Mouse (Mus musculus) layer of hippocampus, adult 9-10 months (tissue): ENCODE results near the gene P3h1.

Source experiments
- DNase-seq: peaks from one replicate; pipeline ENCODE4 v3.0.0; 2022; ENCODE audit warnings: low spot score

Gene P3h1

GRCm38 (mm10) chr4:119238661-119239060, 5.9 kb downstream of the P3h1 start:
- DNase-seq, result no peak

- DNase-seq, result no peak
Observed at GRCm38 (mm10) chr4:119239181-119239682, 6.5 kb downstream of the P3h1 start.

GRCm38 (mm10) chr4:119241664-119242063, 8.9 kb downstream of the P3h1 start:
- no peak for DNase-seq

DNA sequence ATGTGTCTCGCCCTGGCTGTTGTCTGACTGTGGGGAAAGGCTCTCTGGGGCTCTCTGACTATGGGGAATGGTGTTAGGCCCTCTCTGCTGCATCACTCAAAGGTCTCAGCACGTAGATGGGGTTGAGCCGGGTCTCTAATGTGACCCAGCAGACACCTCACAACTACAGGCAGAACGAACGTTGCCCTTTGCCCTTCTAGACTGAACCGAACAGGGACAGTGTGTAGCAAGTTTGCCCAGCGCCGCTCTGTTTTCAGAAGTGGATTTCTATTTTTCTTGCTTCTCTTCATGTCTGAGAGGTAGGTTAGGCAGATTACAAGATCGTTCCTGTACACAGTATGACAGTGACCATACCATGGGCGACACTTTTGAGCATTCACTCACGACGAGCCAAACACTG, 9.9 kb downstream of the P3h1 start:
- no peak for DNase-seq

DNA sequence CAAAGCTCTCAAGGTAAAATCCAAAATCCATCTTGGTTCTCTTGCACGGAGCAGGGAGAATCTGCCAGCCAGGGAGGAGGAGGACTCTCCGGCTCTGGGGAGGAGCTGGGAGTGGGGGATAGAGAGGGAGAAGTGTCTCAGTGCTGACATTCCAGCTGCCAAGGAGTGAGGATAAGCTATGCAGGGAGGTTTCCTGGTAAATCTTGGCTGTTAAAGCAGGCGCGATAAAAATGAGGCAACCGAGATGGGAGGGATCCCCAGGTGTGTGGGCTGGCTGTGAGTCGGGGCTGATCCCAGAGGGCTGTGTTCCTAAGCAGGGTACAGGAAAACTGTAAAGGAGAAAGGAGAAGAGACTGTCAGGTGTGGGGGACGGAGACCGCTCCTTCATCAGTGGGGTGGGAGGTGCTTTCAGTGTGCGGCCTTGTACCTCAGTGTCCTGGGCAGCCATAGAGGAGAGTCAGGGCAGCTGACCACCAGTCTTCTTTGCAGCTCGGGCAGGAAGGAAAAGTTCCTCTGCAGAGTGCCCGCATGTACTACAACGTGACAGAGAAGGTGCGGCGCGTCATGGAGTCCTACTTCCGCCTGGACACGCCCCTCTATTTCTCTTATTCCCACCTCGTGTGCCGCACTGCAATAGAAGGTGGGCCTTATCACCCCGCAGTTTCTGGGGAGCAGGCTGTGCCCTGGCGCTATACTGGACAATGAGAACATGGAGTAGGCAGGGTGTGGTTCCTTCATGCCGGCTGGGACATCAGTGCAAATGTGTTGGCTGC, 11.9 kb downstream of the P3h1 start:
- DNase-seq, result no peak

DNA sequence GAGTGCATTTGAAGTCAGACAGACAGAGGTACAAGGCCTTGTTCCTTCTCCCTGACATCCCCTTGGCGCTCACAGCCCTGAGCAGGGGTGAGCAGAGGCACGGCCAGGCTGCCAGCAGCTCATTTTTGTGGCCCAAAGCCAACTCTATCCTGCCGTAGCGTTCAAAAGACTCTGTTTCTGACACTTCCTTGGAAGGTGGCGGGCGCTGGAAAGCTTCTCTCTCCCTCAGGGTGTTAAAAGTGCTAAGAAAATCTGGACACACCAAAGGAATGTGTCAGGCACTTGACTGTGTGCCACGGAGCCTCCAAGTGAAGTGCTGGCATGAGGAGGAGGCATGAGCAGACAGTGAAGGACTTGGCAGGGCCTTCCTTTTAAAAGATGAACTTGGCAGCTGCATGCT, 12.8 kb downstream of the P3h1 start:
- DNase-seq, result no peak

DNA sequence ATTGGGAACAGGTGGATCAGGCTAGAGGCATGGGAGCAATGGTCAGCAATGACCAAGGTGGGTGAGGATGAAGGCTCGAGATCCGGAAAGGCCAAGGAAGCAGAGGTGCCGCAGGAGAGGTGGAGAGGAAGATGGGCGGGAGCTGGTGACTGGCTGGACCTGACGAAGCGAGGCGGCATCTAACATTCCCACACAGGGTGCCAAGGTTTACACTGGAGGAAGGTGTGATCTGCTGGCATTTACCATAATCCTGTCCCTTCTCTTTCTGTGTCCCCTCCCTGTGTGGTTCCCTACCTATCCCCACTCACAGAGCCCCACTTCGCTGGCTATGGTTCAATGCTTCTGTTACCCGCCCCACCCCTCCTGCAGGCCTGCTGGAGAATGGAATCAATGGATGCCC, 13.2 kb downstream of the P3h1 start:
- no peak for DNase-seq

GRCm38 (mm10) chr4:119246688-119247225, 14.0 kb downstream of the P3h1 start:
- no peak for DNase-seq

DNA sequence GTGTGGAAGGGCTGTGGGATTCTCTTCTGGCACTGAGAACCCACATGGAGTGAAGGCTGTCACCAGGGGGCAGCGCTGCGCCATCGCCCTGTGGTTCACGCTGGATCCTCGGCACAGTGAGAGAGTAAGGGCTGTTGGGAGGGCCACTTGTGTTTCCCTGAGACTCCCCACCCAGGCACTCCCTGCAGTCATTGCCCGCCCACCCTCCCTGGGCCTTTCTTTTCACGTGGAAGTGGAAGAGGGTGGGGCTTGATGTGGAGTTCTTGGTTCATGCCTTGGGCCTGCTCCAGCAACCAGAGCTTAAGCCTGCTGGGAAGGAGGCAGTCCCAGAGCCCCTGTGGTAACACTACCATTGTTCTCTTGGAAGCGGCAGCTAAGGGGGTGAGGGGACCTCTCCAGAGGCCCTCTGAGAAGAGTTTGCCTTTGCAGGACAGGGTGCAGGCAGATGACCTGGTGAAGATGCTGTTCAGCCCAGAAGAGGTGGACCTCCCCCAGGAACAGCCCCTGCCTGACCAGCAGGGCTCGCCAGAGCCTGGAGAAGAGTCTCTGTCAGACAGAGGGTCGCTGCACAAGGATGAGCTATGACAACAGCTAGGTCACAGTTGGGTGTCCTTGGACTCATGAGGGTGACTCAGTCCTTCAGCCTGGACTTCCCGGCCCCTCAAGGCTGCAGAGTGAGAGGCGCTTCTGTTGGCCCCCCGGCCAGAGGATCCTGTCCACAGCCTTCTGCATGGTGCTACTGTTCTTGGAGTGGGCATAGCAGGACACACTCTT, 14.9 kb downstream of the P3h1 start:
- DNase-seq, result no peak

DNA sequence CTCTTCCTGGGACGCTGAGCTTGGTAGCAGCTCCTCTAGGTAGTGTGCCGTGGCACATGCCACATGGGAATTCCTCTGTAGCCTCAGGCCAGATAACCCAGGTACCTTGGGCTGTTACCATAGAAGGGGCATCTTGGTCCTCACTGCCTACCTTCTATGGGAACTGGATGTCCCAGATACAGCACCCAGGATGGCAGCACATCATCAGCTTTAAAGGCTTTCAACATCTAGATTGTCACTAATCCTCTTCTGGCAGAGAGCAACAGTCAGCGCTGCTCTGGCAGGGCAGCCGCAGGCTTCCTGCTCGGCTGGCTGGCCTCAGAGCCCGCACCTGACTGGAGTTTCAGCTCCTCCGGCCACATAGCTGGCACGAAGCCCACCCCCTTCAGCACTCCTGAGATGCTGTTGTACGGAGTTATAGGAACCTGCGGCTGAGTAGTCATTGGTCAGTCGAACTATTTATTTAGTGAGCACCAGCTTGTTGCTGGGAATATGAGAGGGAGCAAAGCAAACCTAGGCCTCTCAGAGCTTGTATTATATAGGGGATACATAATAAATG, 15.8 kb downstream of the P3h1 start:
- no peak for DNase-seq

- DNase-seq, result no peak
Observed at GRCm38 (mm10) chr4:119252025-119252808, 19.5 kb downstream of the P3h1 start.

GRCm38 (mm10) chr4:119254012-119254618, 21.4 kb downstream of the P3h1 start:
- no peak for DNase-seq

GRCm38 (mm10) chr4:119255351-119255750, 22.6 kb downstream of the P3h1 start, which contains the start of gene Cldn19:
Gene Cldn19 (plus strand): TSS chr4:119255414.
- DNase-seq, result no peak

- DNase-seq, result no peak
Observed at GRCm38 (mm10) chr4:119257083-119257482, 24.4 kb downstream of the P3h1 start.

GRCm38 (mm10) chr4:119259344-119260254, 26.9 kb downstream of the P3h1 start:
- no peak for DNase-seq

GRCm38 (mm10) chr4:119261087-119261713, 28.5 kb downstream of the P3h1 start:
- no peak for DNase-seq

- no peak for DNase-seq
Observed at GRCm38 (mm10) chr4:119262483-119262882, 29.8 kb downstream of the P3h1 start.

DNA sequence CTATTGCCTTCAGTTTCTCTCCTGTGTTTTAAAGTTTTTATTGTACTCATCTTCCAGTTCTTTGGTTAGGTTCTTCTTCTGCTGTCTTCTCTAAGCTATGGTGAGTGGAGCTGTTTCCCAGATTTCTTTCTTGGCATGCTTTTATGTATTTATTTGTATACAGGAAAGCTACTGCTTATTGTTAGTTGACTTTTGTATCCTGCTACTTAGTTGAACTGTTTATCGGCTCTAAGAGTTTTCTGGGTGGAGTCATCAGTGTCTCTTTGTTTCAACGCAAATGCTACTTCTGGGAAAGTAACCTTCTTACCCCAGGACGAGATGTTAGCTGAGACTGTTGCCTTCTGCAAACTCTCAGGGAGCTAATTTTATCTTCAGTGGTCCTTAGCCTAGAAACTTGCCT, 30.7 kb downstream of the P3h1 start:
- no peak for DNase-seq

GRCm38 (mm10) chr4:119266606-119267005, 33.9 kb downstream of the P3h1 start:
- DNase-seq, result no peak

DNA sequence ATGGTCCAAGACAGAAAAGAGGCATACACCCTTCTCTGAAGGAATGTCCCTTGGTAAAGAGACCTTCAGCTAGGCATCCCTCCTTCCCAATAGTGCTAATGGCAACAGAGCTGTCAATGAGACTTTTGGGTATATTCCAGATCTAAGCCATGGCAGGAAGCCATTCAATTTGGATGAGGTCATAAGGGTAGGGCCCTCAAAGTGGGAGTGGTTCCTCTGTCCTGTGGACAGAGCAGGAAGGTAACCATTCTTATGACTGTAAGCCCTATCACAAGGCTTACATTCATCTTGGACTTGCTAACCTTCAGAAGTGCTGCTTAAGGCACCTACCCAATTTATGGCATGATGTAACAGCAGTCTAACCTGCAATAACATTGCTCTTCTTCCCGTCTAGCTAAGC, 41.9 kb downstream of the P3h1 start:
- DNase-seq, result no peak
